In the genomic region with DNA sequence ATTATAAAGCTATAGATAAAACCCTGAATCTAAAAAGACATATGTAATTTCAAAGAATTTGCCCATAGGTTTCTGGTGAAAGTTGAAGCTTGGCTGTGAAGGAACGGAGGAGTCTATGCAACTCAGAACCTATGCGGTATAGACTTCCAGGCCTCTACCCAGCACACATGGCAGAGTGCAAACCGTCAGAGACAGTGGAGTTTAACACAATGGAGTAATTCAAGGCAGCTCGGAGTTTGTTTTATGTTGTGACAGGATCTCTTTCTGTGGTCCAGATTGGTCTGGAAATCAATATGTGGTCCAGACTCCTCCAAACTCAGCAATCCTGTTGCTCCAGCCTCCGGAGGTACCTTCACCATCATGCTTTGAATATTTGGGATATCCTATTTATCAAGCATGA, we compare ENCODE assay signal across 10 mouse cellular contexts. TPM values are rescaled to one million over a fixed set of nuclear protein-coding genes. Genes with fewer than 3 reads are reported as not detected.
DNase-seq lines count a peak whose midpoint lies in the region; ATAC-seq and TF ChIP-seq lines count a peak whose summit lies in the region.
"Had no signal": no experiment of that assay in that cellular context is flagged by ENCODE, and none has a peak within 500 bp of the region (broad histone marks: within the 10 kb centered on the region; RNA-seq: fewer than 3 reads in every experiment).

No protein-coding gene starts in this region.

- DNase-seq in layer of hippocampus, adult 2 months (ENCODE audit: low spot score in 2 of 2) = no peak
- DNase-seq in layer of hippocampus, postnatal 10 days (ENCODE audit: low spot score in 2 of 2) = no peak
- DNase-seq in forebrain, embryonic 10.5 days (ENCODE audit: extremely low spot score, low spot score) = no peak
- no peak for DNase-seq in frontal cortex, adult 2 months (ENCODE audit: extremely low spot score in 1 of 2, low spot score in 1 of 2)
- DNase-seq: kidney, adult 2 months had no signal

- WGBS in forebrain, embryonic 10.5 days = 14% methylated on average over 5 of the region's 5 CpGs
- WGBS in limb, embryonic 13.5 days = 16% methylated on average over 5 of the region's 5 CpGs
- WGBS in neural tube, embryonic 15.5 days = 21% methylated on average over 5 of the region's 5 CpGs

- no peak for TF ChIP-seq CTCF in layer of hippocampus, adult 2 months (conservative IDR thresholded peaks at IDR 0.05)

- H3K27ac ChIP-seq in layer of hippocampus, adult 2 months = no peak overlapping the region
- no peak overlapping the region for H3K27ac ChIP-seq in forebrain, embryonic 10.5 days
- H3K27ac ChIP-seq in limb, embryonic 13.5 days = no peak overlapping the region
- no peak overlapping the region for H3K27ac ChIP-seq in neural tube, embryonic 15.5 days (replicated peaks)

- peak overlapping the region; percentile 70 for H3K4me2 ChIP-seq in limb, embryonic 13.5 days (replicated peaks)
- peak overlapping the region; percentile 72 for H3K4me2 ChIP-seq in neural tube, embryonic 15.5 days

- ATAC-seq in limb, embryonic 13.5 days (ENCODE audit: low FRiP score, low read depth) = no peak
- ATAC-seq in neural tube, embryonic 15.5 days (ENCODE audit: low FRiP score) = no peak
- no peak for ATAC-seq in granulocyte monocyte progenitor cell, adult 5-6 weeks (replicated peaks; ENCODE audit: poor library complexity, severe bottlenecking)
- ATAC-seq in monocyte, adult 5-6 weeks (replicated peaks; ENCODE audit: insufficient number of reproducible peaks, low FRiP score, low TSS enrichment, poor library complexity, severe bottlenecking) = no peak
- ATAC-seq: Patski had no signal

- no peak overlapping the region for H3K9ac ChIP-seq in limb, embryonic 13.5 days
- H3K9ac ChIP-seq in neural tube, embryonic 15.5 days (replicated peaks) = peak overlapping the region; percentile 55; the same call in 1 of the 2 replicates

- no peaks in the 10 kb centered on the region for H3K36me3 ChIP-seq in forebrain, embryonic 10.5 days (replicated peaks)
- no peaks in the 10 kb centered on the region for H3K36me3 ChIP-seq in limb, embryonic 13.5 days
- no peaks in the 10 kb centered on the region for H3K36me3 ChIP-seq in neural tube, embryonic 15.5 days

- peaks cover 11% of the 10 kb centered on the region for H3K4me1 ChIP-seq in forebrain, embryonic 10.5 days
- no peaks in the 10 kb centered on the region for H3K4me1 ChIP-seq in limb, embryonic 13.5 days
- H3K4me1 ChIP-seq in neural tube, embryonic 15.5 days = no peaks in the 10 kb centered on the region

- peaks cover 42% of the 10 kb centered on the region for H3K27me3 ChIP-seq in forebrain, embryonic 10.5 days (ENCODE audit: poor library complexity, severe bottlenecking)
- peaks cover 16% of the 10 kb centered on the region for H3K27me3 ChIP-seq in limb, embryonic 13.5 days
- H3K27me3 ChIP-seq in neural tube, embryonic 15.5 days (replicated peaks) = peaks cover 7% of the 10 kb centered on the region

- peak overlapping the region; percentile 52 for H3K4me3 ChIP-seq in layer of hippocampus, adult 2 months
- H3K4me3 ChIP-seq in forebrain, embryonic 10.5 days = peak overlapping the region; percentile 71
- peak overlapping the region; percentile 51 for H3K4me3 ChIP-seq in limb, embryonic 13.5 days
- H3K4me3 ChIP-seq in neural tube, embryonic 15.5 days (replicated peaks) = peak overlapping the region; percentile 58

- H3K9me3 ChIP-seq in forebrain, embryonic 10.5 days = no peaks in the 10 kb centered on the region
- H3K9me3 ChIP-seq in limb, embryonic 13.5 days = no peaks in the 10 kb centered on the region
- H3K9me3 ChIP-seq in neural tube, embryonic 15.5 days (replicated peaks) = no peaks in the 10 kb centered on the region

RNA-seq across cellular contexts. Expression of a gene that starts 39.5 kb away (rescaled TPM):
- not detected for total RNA-seq in layer of hippocampus, adult 2 months (2021)
- not detected for total RNA-seq in layer of hippocampus, postnatal 10 days (2021)
- polyA plus RNA-seq in forebrain, embryonic 10.5 days (2016; fragmentation: Nextera tagmentation; extraction: Ambion mirVana) = not detected in 2 replicates
- not detected in 2 replicates for polyA plus RNA-seq in limb, embryonic 13.5 days (2015; fragmentation: Nextera tagmentation; extraction: Ambion mirVana)
- polyA plus RNA-seq in neural tube, embryonic 15.5 days (2015; fragmentation: Nextera tagmentation; extraction: Ambion mirVana) = not detected in 2 replicates
- 0.08 TPM in 1 of 2 replicates, not detected in the other for polyA plus RNA-seq in frontal cortex, adult 2 months (2012; rRNA removed)
- not detected in 2 replicates for total RNA-seq in granulocyte monocyte progenitor cell, adult 5-6 weeks (2014; fragmentation: Nextera tagmentation)
- not detected in 2 replicates for total RNA-seq in granulocyte monocyte progenitor cell, adult 5-6 weeks (2017)
- not detected in 3 replicates for total RNA-seq in monocyte, adult 5-6 weeks (2017)
- polyA plus RNA-seq: kidney, adult 2 months; Patski had no signal

RNA-seq across cellular contexts. Expression of a gene that starts 58.9 kb away (rescaled TPM):
- not detected for total RNA-seq in layer of hippocampus, adult 2 months (2021)
- total RNA-seq in layer of hippocampus, postnatal 10 days (2021) = not detected
- polyA plus RNA-seq in forebrain, embryonic 10.5 days (2016; fragmentation: Nextera tagmentation; extraction: Ambion mirVana) = 0.15 and 0.21 TPM in 2 replicates
- polyA plus RNA-seq in limb, embryonic 13.5 days (2015; fragmentation: Nextera tagmentation; extraction: Ambion mirVana) = 0.28 and 0.52 TPM in 2 replicates
- polyA plus RNA-seq in neural tube, embryonic 15.5 days (2015; fragmentation: Nextera tagmentation; extraction: Ambion mirVana) = 0.24 and 0.27 TPM in 2 replicates
- 0.50 and 1.3 TPM in 2 replicates for polyA plus RNA-seq in frontal cortex, adult 2 months (2012; rRNA removed)
- not detected in 2 replicates for total RNA-seq in granulocyte monocyte progenitor cell, adult 5-6 weeks (2014; fragmentation: Nextera tagmentation)
- total RNA-seq in granulocyte monocyte progenitor cell, adult 5-6 weeks (2017) = not detected in 2 replicates
- total RNA-seq in monocyte, adult 5-6 weeks (2017) = not detected in 3 replicates
- polyA plus RNA-seq: Patski had no signal
